Mouse (Mus musculus): ENCODE results near the gene Nhlrc4.

GRCm38 (mm10) chr17:25945517-25946155 lies 875 bp upstream of the Nhlrc4 start:
- TF ChIP-seq POLR2A (IDR thresholded peaks at IDR 0.05; ENCODE audit: insufficient read depth, low read depth, low read length), result no peak
- no peak for TF ChIP-seq EP300 (IDR thresholded peaks at IDR 0.05; ENCODE audit: insufficient read depth, low read depth, low read length)
- no peak for TF ChIP-seq CTCF (IDR thresholded peaks at IDR 0.05)
